Mouse (Mus musculus): ENCODE results near the gene Lrrc27. TPM values are rescaled to one million over a fixed set of nuclear protein-coding genes. Genes with fewer than 3 reads are reported as not detected.
A peak's percentile ranks its signal among the peaks of the same experiment; 100 is the strongest.

Gene Lrrc27
- polyA plus RNA-seq, 1 experiment from 2014 or later = 5.8 TPM

DNA sequence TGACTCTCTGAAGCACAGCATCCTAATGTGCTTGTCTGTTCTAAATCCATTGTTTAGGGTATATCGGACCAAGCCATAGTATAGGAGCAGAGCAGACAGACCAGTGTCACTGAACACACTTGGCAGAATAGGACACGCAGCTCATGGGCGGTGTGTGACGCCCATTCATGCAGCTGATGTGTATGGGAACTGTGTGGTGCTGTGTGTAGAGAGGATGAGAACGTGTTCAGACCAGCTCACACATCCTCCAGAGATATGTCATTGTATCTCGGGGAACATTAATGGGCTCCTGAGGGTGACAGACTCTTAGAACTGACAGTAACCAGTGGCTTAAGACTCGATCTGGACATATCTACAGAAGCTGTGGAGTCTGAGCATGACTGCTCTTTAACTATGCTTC lies 13.6 kb downstream of the Lrrc27 start:
- ATAC-seq (ENCODE audit: low FRiP score, low read depth) = no peak
- Histone ChIP-seq H3K27ac (replicated peaks) (no peak overlapping the region), H3K36me3 (no peaks in the 10 kb centered on the region), H3K4me2 (replicated peaks) (no peak overlapping the region), H3K4me3 (no peak overlapping the region), H3K9me3 (no peaks in the 10 kb centered on the region), H3K27me3 (no peaks in the 10 kb centered on the region), H3K4me1 (0 out of 2 replicates have a peak, but pooled peaks cover 5% of the 10 kb centered on the region), H3K9ac (replicated peaks) (no peak overlapping the region)
- WGBS = 90% methylated on average over 7 of the region's 7 CpGs

DNA sequence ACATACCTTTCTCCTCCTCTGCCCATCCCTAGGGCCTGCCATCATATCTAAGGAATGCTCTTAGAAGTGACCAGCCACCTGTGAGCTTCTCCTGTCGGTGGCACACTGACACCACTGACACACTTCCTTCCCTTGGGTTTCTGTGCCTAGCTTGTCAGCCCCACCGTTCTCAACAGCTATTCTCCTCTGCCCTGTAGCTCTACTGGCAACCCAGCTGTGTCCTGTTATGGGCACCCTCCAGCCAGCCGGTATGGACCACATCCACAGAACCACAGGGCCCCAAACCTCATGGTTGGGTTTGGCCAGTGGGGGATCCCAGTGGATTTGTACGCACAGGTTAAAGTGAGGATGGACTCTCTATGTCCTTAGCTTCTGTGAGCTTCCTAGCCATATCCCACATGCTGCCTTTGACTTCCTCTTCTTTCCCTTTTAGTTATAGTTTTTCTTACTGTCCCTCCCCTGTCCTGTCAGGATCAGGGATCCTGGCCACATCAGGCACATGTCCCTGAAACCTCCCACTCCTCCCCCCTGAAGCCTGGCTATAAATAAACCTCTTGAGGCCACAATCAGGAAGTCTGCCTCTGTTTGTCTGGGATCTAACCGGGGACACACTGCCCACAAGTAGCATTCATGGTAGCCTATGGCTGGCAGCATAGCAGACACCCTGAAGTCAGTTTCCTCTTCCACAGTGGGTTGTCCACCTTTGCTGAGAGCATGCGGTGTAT lies 15.8 kb downstream of the Lrrc27 start:
- H3K9me3 ChIP-seq = no peaks in the 10 kb centered on the region
- peaks cover 4% of the 10 kb centered on the region; the same call in 1 of the 2 replicates for H3K27me3 ChIP-seq
- H3K36me3 ChIP-seq = no peaks in the 10 kb centered on the region
- no peak overlapping the region for H3K4me3 ChIP-seq
- H3K4me2 ChIP-seq (replicated peaks) = no peak overlapping the region
- ATAC-seq (ENCODE audit: low FRiP score, low read depth) = no peak
- WGBS = 80% methylated on average over 6 of the region's 6 CpGs
- no peak overlapping the region for H3K27ac ChIP-seq (replicated peaks)
- no peak overlapping the region for H3K9ac ChIP-seq (replicated peaks)
- H3K4me1 ChIP-seq = 0 out of 2 replicates have a peak, but pooled peaks cover under 1% of the 10 kb centered on the region

DNA sequence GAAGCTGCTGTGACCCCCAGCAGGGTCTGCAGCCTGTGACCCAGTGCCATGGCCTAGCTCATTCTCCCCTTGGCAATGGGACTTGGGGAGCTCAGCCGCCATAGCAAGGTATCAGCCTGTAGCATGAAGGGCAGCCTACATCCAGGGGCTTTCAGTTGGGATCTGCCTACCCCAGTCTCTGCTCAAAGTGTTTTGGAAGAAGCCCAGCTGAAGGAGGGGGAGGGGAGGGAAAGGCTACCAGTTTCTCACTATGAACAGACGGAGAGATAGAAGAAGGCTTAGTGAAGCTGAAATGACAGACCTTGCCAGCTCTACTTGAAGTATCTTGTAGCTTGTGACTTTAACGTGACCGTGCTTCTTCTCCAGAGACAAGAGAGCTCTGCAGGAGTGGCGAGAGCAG lies 17.0 kb downstream of the Lrrc27 start:
- ATAC-seq (ENCODE audit: low FRiP score, low read depth) = no peak
- no peak overlapping the region for H3K4me3 ChIP-seq
- H3K9me3 ChIP-seq = no peaks in the 10 kb centered on the region
- no peak overlapping the region for H3K27ac ChIP-seq (replicated peaks)
- H3K4me2 ChIP-seq (replicated peaks) = no peak overlapping the region
- WGBS = 81% methylated on average over 5 of the region's 5 CpGs
- H3K27me3 ChIP-seq = peaks cover 4% of the 10 kb centered on the region; the same call in 1 of the 2 replicates
- H3K36me3 ChIP-seq = no peaks in the 10 kb centered on the region
- H3K4me1 ChIP-seq = peaks cover 12% of the 10 kb centered on the region
- H3K9ac ChIP-seq (replicated peaks) = no peak overlapping the region

DNA sequence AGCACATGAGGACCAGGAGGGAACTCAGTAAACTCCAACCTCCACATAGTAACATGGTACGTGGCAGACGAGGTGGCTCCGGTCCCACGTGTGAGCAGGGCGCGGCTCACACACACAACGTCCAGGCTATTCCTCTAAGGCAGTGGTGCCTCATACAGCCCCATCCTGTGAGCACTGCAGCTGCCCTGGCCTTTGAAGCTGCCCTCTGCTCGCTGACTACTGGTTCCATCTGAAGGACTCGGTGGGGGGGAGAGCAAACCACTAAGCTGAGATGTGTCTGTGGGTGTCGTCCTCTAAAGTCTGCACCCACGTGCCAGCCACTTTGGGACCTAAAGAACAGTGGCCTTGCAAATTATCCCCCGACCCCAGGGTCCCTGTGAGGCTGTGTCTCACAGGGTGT lies 17.5 kb downstream of the Lrrc27 start:
- no peak overlapping the region for H3K9ac ChIP-seq (replicated peaks)
- WGBS = 76% methylated on average over 12 of the region's 12 CpGs
- peaks cover 16% of the 10 kb centered on the region for H3K4me1 ChIP-seq
- no peak overlapping the region for H3K27ac ChIP-seq (replicated peaks)
- no peak for ATAC-seq (ENCODE audit: low FRiP score, low read depth)
- no peak overlapping the region for H3K4me3 ChIP-seq
- H3K9me3 ChIP-seq = no peaks in the 10 kb centered on the region
- peaks cover 6% of the 10 kb centered on the region for H3K27me3 ChIP-seq
- H3K36me3 ChIP-seq = no peaks in the 10 kb centered on the region
- no peak overlapping the region for H3K4me2 ChIP-seq (replicated peaks)

DNA sequence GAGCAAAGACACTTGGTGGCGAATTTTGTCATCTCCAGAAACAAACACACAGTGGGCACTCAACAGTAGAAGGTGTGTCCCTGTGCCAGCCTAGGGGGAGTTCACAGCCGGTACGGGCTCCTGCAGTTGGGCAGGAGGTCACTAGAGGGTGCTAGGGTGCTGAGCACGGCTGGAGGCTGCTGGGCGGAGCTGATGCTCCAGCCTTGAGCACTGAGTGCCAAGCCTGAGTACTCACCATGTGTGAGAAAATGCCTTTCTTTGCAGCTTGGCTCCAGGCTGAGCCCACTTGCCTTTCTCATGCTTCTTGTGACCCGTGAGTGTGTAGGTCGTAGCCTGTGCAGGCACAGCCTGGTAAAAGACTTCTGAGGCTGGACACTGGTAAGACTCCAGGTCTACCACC lies 20.9 kb downstream of the Lrrc27 start:
- Histone ChIP-seq H3K27me3 (peaks cover 17% of the 10 kb centered on the region), H3K4me3 (no peak overlapping the region), H3K4me1 (peaks cover 18% of the 10 kb centered on the region), H3K27ac (replicated peaks) (no peak overlapping the region), H3K9me3 (no peaks in the 10 kb centered on the region), H3K9ac (replicated peaks) (no peak overlapping the region), H3K4me2 (replicated peaks) (no peak overlapping the region), H3K36me3 (no peaks in the 10 kb centered on the region)
- 0% methylated on average over 7 of the region's 7 CpGs for WGBS
- peak; percentile 81 for ATAC-seq (ENCODE audit: low FRiP score, low read depth)

DNA sequence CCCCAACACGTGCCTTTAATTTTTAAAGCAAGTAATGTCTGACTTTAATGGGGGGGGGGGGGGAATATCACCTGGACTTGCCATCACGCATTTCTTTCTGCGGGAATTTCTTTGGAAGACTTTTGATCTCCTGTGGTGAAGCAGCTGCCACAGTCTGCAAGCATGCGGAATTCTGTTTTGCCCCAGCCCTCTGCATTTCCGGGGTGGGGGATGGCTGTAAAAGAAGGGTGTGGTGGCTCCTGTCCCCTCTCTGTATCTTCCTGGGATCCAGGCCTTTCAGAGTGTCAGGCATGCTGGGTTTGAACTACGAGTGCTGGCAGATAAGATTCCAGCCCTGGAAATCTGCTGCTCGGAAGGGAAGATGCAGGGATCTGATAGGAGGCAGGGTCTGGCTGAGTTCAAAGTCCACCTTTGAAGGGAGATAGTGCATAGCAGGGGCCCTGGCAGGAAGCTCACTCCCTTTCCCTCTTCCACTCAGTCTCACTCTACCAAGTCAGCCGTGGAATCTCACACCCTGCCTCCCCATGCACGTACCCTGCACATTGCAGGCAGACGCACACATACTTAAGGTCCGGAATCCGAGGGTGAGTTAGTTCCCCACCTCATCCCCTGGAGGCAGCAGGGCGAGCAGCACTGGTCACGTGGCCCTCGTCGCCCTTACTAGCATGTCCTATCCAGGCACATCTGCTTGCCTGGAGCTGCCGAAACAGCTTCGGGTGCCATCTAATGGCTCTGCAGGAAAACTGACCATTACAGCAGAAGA lies 21.8 kb downstream of the Lrrc27 start:
- WGBS = 13% methylated on average over 18 of the region's 18 CpGs
- Histone ChIP-seq H3K27ac (replicated peaks) (no peak overlapping the region), H3K4me2 (replicated peaks) (peak overlapping the region; percentile 32)

DNA sequence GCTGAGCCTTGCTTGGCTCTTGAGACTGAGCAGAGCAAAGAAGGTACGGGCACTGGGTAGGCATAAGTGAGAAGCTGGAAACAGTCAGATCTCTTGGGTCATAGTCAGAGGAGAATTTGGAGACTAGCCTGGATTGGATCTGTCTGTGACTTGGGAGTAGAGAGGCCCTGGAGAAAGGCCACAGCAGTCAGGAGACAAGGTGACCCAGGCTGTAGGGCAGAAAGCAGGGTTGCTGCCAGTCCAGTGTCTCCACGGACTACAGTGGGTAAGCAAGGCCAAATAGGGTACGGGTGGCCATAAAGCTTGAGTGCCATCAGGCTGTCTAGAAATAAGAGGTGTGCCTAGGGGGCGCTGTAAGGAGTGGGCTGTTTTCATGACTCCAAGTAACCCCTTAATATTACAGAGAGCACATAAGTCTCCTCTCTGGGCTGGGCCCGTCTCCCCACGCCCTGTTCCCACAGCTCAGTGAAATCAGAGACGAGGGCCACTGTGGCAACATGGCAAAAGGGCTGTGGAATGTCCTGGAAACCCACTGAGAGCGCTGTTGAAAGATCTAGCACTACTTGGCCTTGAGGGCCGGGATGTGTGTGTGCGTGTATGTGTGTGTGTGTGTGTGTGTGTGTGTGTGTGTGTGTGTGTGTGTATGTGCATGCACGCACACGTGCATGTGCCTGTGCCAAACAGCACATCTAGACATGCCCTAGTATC lies 23.0 kb downstream of the Lrrc27 start:
- H3K4me3 ChIP-seq = no peak overlapping the region

More for the DNA sequence above, 21.8 kb downstream of the Lrrc27 start:
- Histone ChIP-seq H3K9me3 (no peaks in the 10 kb centered on the region), H3K4me1 (peaks cover 18% of the 10 kb centered on the region), H3K36me3 (no peaks in the 10 kb centered on the region), H3K9ac (replicated peaks) (no peak overlapping the region), H3K27me3 (peaks cover 17% of the 10 kb centered on the region), H3K4me3 (no peak overlapping the region)
- ATAC-seq (ENCODE audit: low FRiP score, low read depth) = peak; percentile 56; the same call in 1 of the 2 replicates

DNA sequence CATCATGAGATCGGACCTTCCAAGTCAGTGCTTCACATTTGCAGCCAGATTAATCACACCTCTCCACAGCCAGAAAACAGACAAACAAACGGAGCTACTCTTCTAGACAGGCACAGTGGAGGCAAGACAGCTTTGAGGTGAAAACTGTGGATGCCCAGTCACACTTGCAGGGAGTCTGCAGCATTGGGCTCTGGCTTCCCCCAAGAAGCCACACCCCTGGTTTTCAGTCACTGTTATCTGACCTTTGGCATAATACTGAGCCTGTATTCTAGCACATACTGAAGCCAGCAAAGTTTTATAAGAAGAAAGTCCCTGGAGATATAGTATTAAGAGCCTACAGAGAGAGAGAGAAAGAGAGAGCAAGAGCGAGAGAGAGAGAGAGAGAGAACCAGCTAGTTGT lies 26.6 kb downstream of the Lrrc27 start:
- H3K9me3 ChIP-seq = no peaks in the 10 kb centered on the region
- H3K4me2 ChIP-seq (replicated peaks) = no peak overlapping the region
- H3K27ac ChIP-seq (replicated peaks) = no peak overlapping the region
- peaks cover 10% of the 10 kb centered on the region for H3K4me1 ChIP-seq
- H3K36me3 ChIP-seq = no peaks in the 10 kb centered on the region
- no peak overlapping the region for H3K4me3 ChIP-seq
- H3K9ac ChIP-seq (replicated peaks) = no peak overlapping the region
- 80% methylated on average over 3 of the region's 3 CpGs for WGBS
- no peak for ATAC-seq (ENCODE audit: low FRiP score, low read depth)
- H3K27me3 ChIP-seq = peaks cover 33% of the 10 kb centered on the region

More for the DNA sequence above, 23.0 kb downstream of the Lrrc27 start:
- Histone ChIP-seq H3K9ac (replicated peaks) (no peak overlapping the region), H3K36me3 (no peaks in the 10 kb centered on the region), H3K4me1 (peaks cover 18% of the 10 kb centered on the region), H3K9me3 (no peaks in the 10 kb centered on the region), H3K27ac (replicated peaks) (no peak overlapping the region), H3K4me2 (replicated peaks) (no peak overlapping the region), H3K27me3 (peaks cover 24% of the 10 kb centered on the region)
- no peak for ATAC-seq (ENCODE audit: low FRiP score, low read depth)
- WGBS = 85% methylated on average over 12 of the region's 12 CpGs

DNA sequence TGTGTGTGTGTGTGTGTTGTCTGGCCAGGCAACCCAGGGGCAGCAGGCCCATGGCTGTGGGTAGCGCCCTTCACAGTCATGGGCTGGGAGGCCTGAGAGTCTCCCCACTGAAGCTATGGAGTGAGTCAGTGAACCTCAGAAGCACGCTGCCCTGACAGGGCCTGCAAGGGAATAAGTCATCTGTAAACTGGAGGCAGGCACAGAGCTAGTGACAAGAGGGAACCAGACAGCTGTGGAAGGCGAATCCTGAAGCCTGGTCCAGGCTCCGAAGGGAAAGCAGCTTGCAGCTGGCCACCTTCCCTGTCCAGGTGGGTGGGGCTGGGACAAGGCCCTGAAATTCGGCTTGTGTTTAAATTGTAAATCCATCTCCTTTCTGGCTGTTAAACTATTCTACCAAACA lies 33.3 kb downstream of the Lrrc27 start:
- H3K36me3 ChIP-seq = no peaks in the 10 kb centered on the region
- H3K4me3 ChIP-seq = no peak overlapping the region
- peaks cover 74% of the 10 kb centered on the region for H3K27me3 ChIP-seq
- H3K9me3 ChIP-seq = no peaks in the 10 kb centered on the region
- no peak for ATAC-seq (ENCODE audit: low FRiP score, low read depth)
- H3K4me1 ChIP-seq = peaks cover 25% of the 10 kb centered on the region
- no peak overlapping the region for H3K9ac ChIP-seq (replicated peaks)
- WGBS = 75% methylated on average over 5 of the region's 5 CpGs
- no peak overlapping the region for H3K4me2 ChIP-seq (replicated peaks)
- H3K27ac ChIP-seq (replicated peaks) = no peak overlapping the region

DNA sequence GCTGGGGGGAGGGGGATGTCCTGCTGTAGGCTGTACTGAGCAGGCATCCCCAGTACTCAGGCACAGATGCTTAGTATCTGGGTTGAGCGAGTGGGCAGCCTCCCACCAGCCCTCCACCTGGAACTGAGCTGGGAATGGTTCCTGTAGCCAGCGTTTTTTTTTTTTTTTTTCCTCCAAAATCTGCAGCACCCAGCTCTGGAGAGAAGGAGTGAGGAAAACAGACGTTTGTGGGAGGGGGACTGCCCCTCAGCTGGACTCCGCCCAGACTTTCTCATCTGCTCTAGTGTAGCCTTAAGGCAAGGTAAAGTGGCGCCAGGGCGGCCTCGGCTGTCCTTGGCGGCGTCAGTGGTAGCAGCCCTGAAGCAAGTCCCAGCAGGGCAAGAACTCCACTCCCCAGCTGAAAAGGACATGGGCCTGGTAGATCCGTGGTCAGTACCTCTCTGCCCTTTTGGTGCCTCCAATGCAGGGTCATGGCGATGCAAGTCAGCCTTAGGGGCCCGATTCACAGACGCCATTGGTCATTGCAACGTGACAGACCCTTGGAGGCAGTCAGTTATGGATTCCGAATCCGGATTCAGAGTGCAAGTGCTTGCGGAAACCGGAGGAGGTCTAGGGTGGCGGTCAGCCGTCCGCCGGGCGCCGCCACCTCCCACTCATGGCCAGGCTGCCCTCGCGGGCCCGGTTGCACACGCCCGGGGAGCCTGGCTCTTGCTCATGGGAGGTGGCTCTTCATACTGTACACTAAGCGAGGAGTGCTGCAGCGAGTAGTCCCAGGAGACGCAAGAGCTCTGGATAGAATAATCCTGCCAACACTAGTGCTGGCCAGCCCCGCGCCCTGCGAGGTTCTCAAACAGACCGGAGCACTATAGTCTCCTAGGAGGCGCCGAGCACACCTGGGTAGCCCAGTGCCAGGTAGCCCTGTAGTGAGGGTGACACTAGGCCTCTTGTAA lies 34.4 kb downstream of the Lrrc27 start:
- H3K4me1 ChIP-seq = peaks cover 28% of the 10 kb centered on the region
- peak overlapping the region; percentile 62 for H3K9ac ChIP-seq (replicated peaks)
- peaks cover 78% of the 10 kb centered on the region for H3K27me3 ChIP-seq
- peak overlapping the region; percentile 67 for H3K4me3 ChIP-seq
- H3K27ac ChIP-seq (replicated peaks) = no peak overlapping the region
- H3K9me3 ChIP-seq = no peaks in the 10 kb centered on the region
- ATAC-seq (ENCODE audit: low FRiP score, low read depth) = peak; percentile 55
- WGBS = 3% methylated on average over 38 of the region's 38 CpGs
- peak overlapping the region; percentile 90 for H3K4me2 ChIP-seq (replicated peaks)
- H3K36me3 ChIP-seq = no peaks in the 10 kb centered on the region

Measured in midbrain, embryonic 12.5 days (tissue).